Mouse (Mus musculus): ENCODE data around the gene Ap5z1. TPM values are rescaled to one million over a fixed set of nuclear protein-coding genes. Genes with fewer than 3 reads are reported as not detected.

Gene Ap5z1
- polyA plus RNA-seq (2011; ENCODE audit: insufficient read depth, insufficient read length, low read depth, missing spikeins), result 6.9 and 7.9 TPM in 2 replicates

DNA sequence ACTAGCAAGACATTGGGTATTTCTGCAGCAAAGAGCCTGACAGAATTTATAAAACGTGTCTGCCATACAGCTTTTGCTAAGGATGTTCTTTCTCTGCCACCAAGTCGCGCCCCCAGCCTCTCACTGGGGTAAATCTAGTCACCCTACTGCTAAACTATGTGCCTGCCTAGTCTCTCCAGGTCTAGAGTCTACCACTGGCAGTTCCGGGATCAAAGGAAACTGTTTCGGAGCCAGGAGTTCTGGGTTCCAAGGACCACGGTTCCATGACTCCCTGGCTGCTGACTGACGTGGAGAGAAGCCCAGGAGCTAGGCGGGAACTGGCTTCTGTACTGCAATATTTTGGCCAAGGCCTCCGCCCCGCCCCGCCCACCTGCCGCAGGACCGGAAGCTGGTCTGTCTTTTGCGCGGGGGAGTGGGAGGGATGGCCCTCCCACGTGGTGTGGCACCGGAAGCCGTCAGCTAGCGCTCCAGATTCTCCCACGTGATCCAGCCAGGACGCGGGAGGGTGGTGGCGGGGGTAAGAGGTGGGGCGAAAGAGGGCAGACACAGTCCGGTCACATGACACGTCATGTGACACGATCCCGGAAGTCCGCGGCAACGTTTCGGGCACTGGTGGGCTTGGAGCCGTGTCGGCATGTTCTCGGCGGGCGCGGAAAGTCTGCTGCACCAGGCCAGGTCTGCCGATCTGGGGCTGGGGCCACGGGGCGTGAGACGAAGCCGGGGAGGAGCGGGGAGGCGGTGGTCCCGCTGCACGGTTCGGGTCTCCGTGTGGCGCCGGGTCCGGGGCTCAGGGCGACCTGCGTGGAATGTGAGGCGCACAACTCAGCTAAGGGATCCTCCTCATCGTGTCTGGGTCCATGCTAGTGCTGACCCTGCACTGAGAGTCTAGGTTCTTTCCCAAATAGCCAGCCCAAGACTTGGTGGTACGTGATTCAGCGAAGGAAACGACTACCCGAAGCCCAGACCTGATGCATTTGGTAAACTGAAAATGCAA is at the start of gene Ap5z1:
Ap5z1 (plus strand) TSS at position 484 of the 994 bp plus-strand sequence.
- TF ChIP-seq EP300 (IDR thresholded peaks at IDR 0.05; ENCODE audit: insufficient read depth, low read depth, low read length), result no peak
- no peak for TF ChIP-seq CTCF (IDR thresholded peaks at IDR 0.05; ENCODE audit: low read depth, low read length)
- no peak for TF ChIP-seq POLR2A (IDR thresholded peaks at IDR 0.05; ENCODE audit: insufficient read depth, low read length)
- Histone ChIP-seq H3K27me3 (ENCODE audit: control insufficient read depth, insufficient read depth, low read length, poor library complexity, severe bottlenecking) (no peaks in the 10 kb centered on the region), H3K4me3 (ENCODE audit: low read depth, low read length) (peak within 1 kb of the TSS; percentile 93), H3K27ac (ENCODE audit: insufficient read depth, low read length) (peak within 1 kb of the TSS; percentile 8; the same call in 1 of the 2 replicates), H3K9ac (ENCODE audit: low read depth, poor library complexity, severe bottlenecking) (peak within 1 kb of the TSS; percentile 65), H3K9me3 (replicated peaks; ENCODE audit: control insufficient read depth, insufficient read depth, low read length, poor library complexity, severe bottlenecking) (no peaks in the 10 kb centered on the region), H3K36me3 (ENCODE audit: control insufficient read depth, insufficient read depth, low read length, poor library complexity, severe bottlenecking) (peaks cover 6% of the 10 kb centered on the region; the same call in 1 of the 2 replicates), H3K4me1 (ENCODE audit: control insufficient read depth, insufficient read depth, low read length) (peaks cover 2% of the 10 kb centered on the region)

DNA sequence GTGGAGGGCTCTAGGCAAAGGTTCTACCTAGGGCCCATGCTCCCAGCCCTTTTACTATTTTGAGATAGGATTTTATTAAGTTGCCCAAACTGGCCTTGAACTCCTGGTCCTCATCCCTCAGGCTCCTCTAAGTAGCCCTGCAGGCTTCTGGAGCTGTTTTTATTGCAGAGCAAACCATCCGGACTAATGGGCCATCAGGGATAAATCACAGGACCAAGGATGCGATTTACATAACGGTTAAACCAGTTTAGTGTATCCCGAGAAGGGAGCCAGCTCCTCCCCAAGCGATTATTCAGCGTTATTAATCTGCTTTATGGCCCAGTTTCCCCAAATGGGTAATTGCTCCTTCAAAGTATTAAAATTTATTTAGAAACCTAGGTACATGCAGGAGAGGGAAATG is 48.3 kb upstream of the Ap5z1 start:
- Histone ChIP-seq H3K27ac (ENCODE audit: insufficient read depth, low read length) (no peak overlapping the region), H3K9me3 (replicated peaks; ENCODE audit: control insufficient read depth, insufficient read depth, low read length, poor library complexity, severe bottlenecking) (no peaks in the 10 kb centered on the region), H3K4me1 (ENCODE audit: control insufficient read depth, insufficient read depth, low read length) (peaks cover 4% of the 10 kb centered on the region), H3K36me3 (ENCODE audit: control insufficient read depth, insufficient read depth, low read length, poor library complexity, severe bottlenecking) (no peaks in the 10 kb centered on the region), H3K27me3 (ENCODE audit: control insufficient read depth, insufficient read depth, low read length, poor library complexity, severe bottlenecking) (no peaks in the 10 kb centered on the region), H3K4me3 (ENCODE audit: low read depth, low read length) (no peak overlapping the region), H3K9ac (ENCODE audit: low read depth, poor library complexity, severe bottlenecking) (no peak overlapping the region)
- TF ChIP-seq POLR2A (IDR thresholded peaks at IDR 0.05; ENCODE audit: insufficient read depth, low read length), result no peak
- TF ChIP-seq CTCF (IDR thresholded peaks at IDR 0.05; ENCODE audit: low read depth, low read length), result no peak
- no peak for TF ChIP-seq EP300 (IDR thresholded peaks at IDR 0.05; ENCODE audit: insufficient read depth, low read depth, low read length)

DNA sequence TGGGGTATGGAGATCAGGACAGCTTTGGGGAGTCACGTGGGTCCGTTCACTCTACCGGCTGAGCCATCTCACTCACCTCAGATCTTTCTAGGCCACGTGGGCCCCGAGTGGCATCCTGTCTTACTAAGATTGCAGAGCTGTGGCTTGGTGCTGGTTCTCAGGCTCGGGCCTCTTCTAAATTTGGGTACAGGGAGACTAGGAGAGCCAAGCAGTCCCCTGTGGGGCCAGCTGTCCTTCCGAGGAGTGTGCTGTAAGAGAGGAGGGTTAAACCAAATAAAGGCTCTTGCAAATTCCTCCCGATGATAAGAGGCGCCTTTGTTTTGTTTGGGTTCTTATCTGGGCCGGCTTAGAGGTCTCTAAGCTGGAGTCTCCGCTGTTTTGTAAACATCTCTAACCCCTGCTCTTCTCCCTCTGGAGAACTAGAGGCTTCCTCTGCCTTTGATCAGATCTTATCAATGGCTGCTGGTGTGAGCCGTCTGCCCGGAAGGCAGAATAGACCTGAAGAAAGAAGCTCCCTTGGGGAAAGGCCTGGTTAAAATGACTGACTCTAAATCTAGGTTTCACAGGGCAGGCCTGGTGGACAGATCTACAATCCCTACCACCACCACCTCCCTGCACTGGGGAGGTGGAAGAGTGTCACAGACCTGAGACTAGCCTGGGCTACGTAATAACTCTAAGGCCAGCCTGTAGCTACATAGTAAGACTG is 47.5 kb upstream of the Ap5z1 start:
- H3K9ac ChIP-seq (ENCODE audit: low read depth, poor library complexity, severe bottlenecking), result no peak overlapping the region
- no peak overlapping the region for H3K4me3 ChIP-seq (ENCODE audit: low read depth, low read length)
- TF ChIP-seq EP300 (IDR thresholded peaks at IDR 0.05; ENCODE audit: insufficient read depth, low read depth, low read length), result no peak
- TF ChIP-seq CTCF (IDR thresholded peaks at IDR 0.05; ENCODE audit: low read depth, low read length), result no peak
- no peak for TF ChIP-seq POLR2A (IDR thresholded peaks at IDR 0.05; ENCODE audit: insufficient read depth, low read length)
- no peaks in the 10 kb centered on the region for H3K27me3 ChIP-seq (ENCODE audit: control insufficient read depth, insufficient read depth, low read length, poor library complexity, severe bottlenecking)
- no peak overlapping the region for H3K27ac ChIP-seq (ENCODE audit: insufficient read depth, low read length)
- no peaks in the 10 kb centered on the region for H3K36me3 ChIP-seq (ENCODE audit: control insufficient read depth, insufficient read depth, low read length, poor library complexity, severe bottlenecking)
- peaks cover 4% of the 10 kb centered on the region for H3K4me1 ChIP-seq (ENCODE audit: control insufficient read depth, insufficient read depth, low read length)
- H3K9me3 ChIP-seq (replicated peaks; ENCODE audit: control insufficient read depth, insufficient read depth, low read length, poor library complexity, severe bottlenecking), result no peaks in the 10 kb centered on the region

DNA sequence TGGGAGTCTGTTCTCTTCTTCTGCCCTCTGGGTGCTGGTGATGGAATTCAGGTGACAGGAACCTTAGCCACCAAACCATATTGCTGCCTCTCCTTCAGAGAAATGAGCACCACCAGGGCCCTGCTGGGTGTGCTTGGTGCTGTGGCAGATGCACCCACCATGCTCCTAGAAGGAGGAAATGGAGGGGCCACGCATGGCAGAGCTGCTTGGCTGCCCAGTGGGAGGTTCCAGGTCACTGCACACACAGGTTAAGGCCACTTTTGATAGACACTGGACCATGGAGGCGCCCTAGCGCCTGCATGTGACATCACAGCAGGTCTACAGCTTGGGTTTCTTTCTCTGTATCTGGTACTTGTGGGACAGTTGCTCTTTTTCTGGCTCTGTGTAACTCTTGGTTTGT is 46.6 kb upstream of the Ap5z1 start:
- no peak overlapping the region for H3K9ac ChIP-seq (ENCODE audit: low read depth, poor library complexity, severe bottlenecking)
- peaks cover 4% of the 10 kb centered on the region for H3K4me1 ChIP-seq (ENCODE audit: control insufficient read depth, insufficient read depth, low read length)
- H3K27ac ChIP-seq (ENCODE audit: insufficient read depth, low read length), result no peak overlapping the region
- H3K4me3 ChIP-seq (ENCODE audit: low read depth, low read length), result no peak overlapping the region
- no peaks in the 10 kb centered on the region for H3K9me3 ChIP-seq (replicated peaks; ENCODE audit: control insufficient read depth, insufficient read depth, low read length, poor library complexity, severe bottlenecking)
- no peaks in the 10 kb centered on the region for H3K27me3 ChIP-seq (ENCODE audit: control insufficient read depth, insufficient read depth, low read length, poor library complexity, severe bottlenecking)
- H3K36me3 ChIP-seq (ENCODE audit: control insufficient read depth, insufficient read depth, low read length, poor library complexity, severe bottlenecking), result no peaks in the 10 kb centered on the region
- no peak for TF ChIP-seq POLR2A (IDR thresholded peaks at IDR 0.05; ENCODE audit: insufficient read depth, low read length)
- no peak for TF ChIP-seq EP300 (IDR thresholded peaks at IDR 0.05; ENCODE audit: insufficient read depth, low read depth, low read length)
- no peak for TF ChIP-seq CTCF (IDR thresholded peaks at IDR 0.05; ENCODE audit: low read depth, low read length)

- Histone ChIP-seq H3K27me3 (ENCODE audit: control insufficient read depth, insufficient read depth, low read length, poor library complexity, severe bottlenecking) (no peaks in the 10 kb centered on the region), H3K27ac (ENCODE audit: insufficient read depth, low read length) (no peak overlapping the region), H3K9ac (ENCODE audit: low read depth, poor library complexity, severe bottlenecking) (no peak overlapping the region), H3K9me3 (replicated peaks; ENCODE audit: control insufficient read depth, insufficient read depth, low read length, poor library complexity, severe bottlenecking) (no peaks in the 10 kb centered on the region), H3K4me1 (ENCODE audit: control insufficient read depth, insufficient read depth, low read length) (peaks cover 4% of the 10 kb centered on the region), H3K4me3 (ENCODE audit: low read depth, low read length) (no peak overlapping the region), H3K36me3 (ENCODE audit: control insufficient read depth, insufficient read depth, low read length, poor library complexity, severe bottlenecking) (no peaks in the 10 kb centered on the region)
- no peak for TF ChIP-seq EP300 (IDR thresholded peaks at IDR 0.05; ENCODE audit: insufficient read depth, low read depth, low read length)
- TF ChIP-seq CTCF (IDR thresholded peaks at IDR 0.05; ENCODE audit: low read depth, low read length), result no peak
- no peak for TF ChIP-seq POLR2A (IDR thresholded peaks at IDR 0.05; ENCODE audit: insufficient read depth, low read length)
Observed at GRCm38 (mm10) chr5:142417876-142418275, 45.9 kb upstream of the Ap5z1 start.
